Mouse (Mus musculus): ENCODE data around the gene Cldn15. TPM values are rescaled to one million over a fixed set of nuclear protein-coding genes. Genes with fewer than 3 reads are reported as not detected.

The Cldn15 gene
- polyA plus RNA-seq (2014; fragmentation: Nextera tagmentation; extraction: Ambion mirVana) = 0.24 TPM in 1 of 2 replicates, not detected in the other

- ATAC-seq (replicated peaks; ENCODE audit: low FRiP score) (no peak), DNase-seq (ENCODE audit: low spot score) (no peak)
- 78% methylated on average over 6 of the region's 6 CpGs for WGBS
- peaks cover 4% of the 10 kb centered on the region for H3K36me3 ChIP-seq (ENCODE audit: control insufficient read depth, insufficient read depth, low read length)
- no peaks in the 10 kb centered on the region for H3K9me3 ChIP-seq (ENCODE audit: control insufficient read depth, low read length)
- no peak within 1 kb of the TSS for H3K4me2 ChIP-seq (ENCODE audit: low read depth, low read length, severe bottlenecking)
- H3K9ac ChIP-seq (ENCODE audit: low read length) = no peak within 1 kb of the TSS
- H3K4me1 ChIP-seq (replicated peaks; ENCODE audit: control insufficient read depth, insufficient read depth, low read length) = peaks cover 4% of the 10 kb centered on the region; the same call in 1 of the 2 replicates
- no peak within 1 kb of the TSS for H3K4me3 ChIP-seq (ENCODE audit: low read depth, low read length)
- H3K27ac ChIP-seq (ENCODE audit: low read depth, low read length) = no peak within 1 kb of the TSS
- H3K27me3 ChIP-seq (ENCODE audit: control insufficient read depth, insufficient read depth, low read length) = no peaks in the 10 kb centered on the region
These were observed at the start of gene Cldn15 for GRCm38 (mm10) chr5:136966331-136966730. Gene Cldn15 (plus strand): TSS chr5:136966616.

GRCm38 (mm10) chr5:136917613-136918242 lies 48.7 kb upstream of the Cldn15 start:
- Histone ChIP-seq H3K27ac (ENCODE audit: low read depth, low read length) (no peak overlapping the region), H3K4me3 (ENCODE audit: low read depth, low read length) (no peak overlapping the region), H3K9me3 (ENCODE audit: control insufficient read depth, low read length) (no peaks in the 10 kb centered on the region), H3K4me1 (replicated peaks; ENCODE audit: control insufficient read depth, insufficient read depth, low read length) (peaks cover 4% of the 10 kb centered on the region; the same call in 1 of the 2 replicates), H3K4me2 (ENCODE audit: low read depth, low read length, severe bottlenecking) (no peak overlapping the region), H3K36me3 (ENCODE audit: control insufficient read depth, insufficient read depth, low read length) (no peaks in the 10 kb centered on the region), H3K9ac (ENCODE audit: low read length) (no peak overlapping the region), H3K27me3 (ENCODE audit: control insufficient read depth, insufficient read depth, low read length) (no peaks in the 10 kb centered on the region)
- no peak for ATAC-seq (replicated peaks; ENCODE audit: low FRiP score)
- no peak for DNase-seq (ENCODE audit: low spot score)
- WGBS = 93% methylated on average over 8 of the region's 8 CpGs

GRCm38 (mm10) chr5:136918655-136919472 lies 47.6 kb upstream of the Cldn15 start:
- Histone ChIP-seq H3K36me3 (ENCODE audit: control insufficient read depth, insufficient read depth, low read length) (no peaks in the 10 kb centered on the region), H3K9ac (ENCODE audit: low read length) (peak overlapping the region; percentile 72), H3K27ac (ENCODE audit: low read depth, low read length) (no peak overlapping the region), H3K4me1 (replicated peaks; ENCODE audit: control insufficient read depth, insufficient read depth, low read length) (peaks cover 4% of the 10 kb centered on the region; the same call in 1 of the 2 replicates), H3K4me3 (ENCODE audit: low read depth, low read length) (peak overlapping the region; percentile 57), H3K9me3 (ENCODE audit: control insufficient read depth, low read length) (no peaks in the 10 kb centered on the region), H3K4me2 (ENCODE audit: low read depth, low read length, severe bottlenecking) (peak overlapping the region; percentile 85), H3K27me3 (ENCODE audit: control insufficient read depth, insufficient read depth, low read length) (no peaks in the 10 kb centered on the region)
- DNase-seq (ENCODE audit: low spot score) = peak; percentile 80
- 4% methylated on average over 38 of the region's 38 CpGs for WGBS
- ATAC-seq (replicated peaks; ENCODE audit: low FRiP score) = peak; percentile 91

- Histone ChIP-seq H3K36me3 (ENCODE audit: control insufficient read depth, insufficient read depth, low read length) (no peaks in the 10 kb centered on the region), H3K27ac (ENCODE audit: low read depth, low read length) (no peak overlapping the region), H3K27me3 (ENCODE audit: control insufficient read depth, insufficient read depth, low read length) (no peaks in the 10 kb centered on the region), H3K4me1 (replicated peaks; ENCODE audit: control insufficient read depth, insufficient read depth, low read length) (peaks cover 4% of the 10 kb centered on the region; the same call in 1 of the 2 replicates), H3K4me3 (ENCODE audit: low read depth, low read length) (peak overlapping the region; percentile 57), H3K4me2 (ENCODE audit: low read depth, low read length, severe bottlenecking) (peak overlapping the region; percentile 85), H3K9ac (ENCODE audit: low read length) (peak overlapping the region; percentile 72), H3K9me3 (ENCODE audit: control insufficient read depth, low read length) (no peaks in the 10 kb centered on the region)
- ATAC-seq (replicated peaks; ENCODE audit: low FRiP score) (peak; percentile 19; the same call in 1 of the 2 replicates), DNase-seq (ENCODE audit: low spot score) (no peak)
- 28% methylated on average over 18 of the region's 18 CpGs for WGBS
These were observed 46.7 kb upstream of the Cldn15 start for GRCm38 (mm10) chr5:136919546-136920301.

GRCm38 (mm10) chr5:136922830-136923229 lies 43.6 kb upstream of the Cldn15 start:
- WGBS = 85% methylated on average over 9 of the region's 9 CpGs
- H3K27me3 ChIP-seq (ENCODE audit: control insufficient read depth, insufficient read depth, low read length) = no peaks in the 10 kb centered on the region
- ATAC-seq (replicated peaks; ENCODE audit: low FRiP score) (no peak), DNase-seq (ENCODE audit: low spot score) (no peak)
- H3K4me2 ChIP-seq (ENCODE audit: low read depth, low read length, severe bottlenecking) = no peak overlapping the region
- no peak overlapping the region for H3K9ac ChIP-seq (ENCODE audit: low read length)
- no peak overlapping the region for H3K27ac ChIP-seq (ENCODE audit: low read depth, low read length)
- no peak overlapping the region for H3K4me3 ChIP-seq (ENCODE audit: low read depth, low read length)
- peaks cover 4% of the 10 kb centered on the region; the same call in 1 of the 2 replicates for H3K4me1 ChIP-seq (replicated peaks; ENCODE audit: control insufficient read depth, insufficient read depth, low read length)
- no peaks in the 10 kb centered on the region for H3K9me3 ChIP-seq (ENCODE audit: control insufficient read depth, low read length)
- H3K36me3 ChIP-seq (ENCODE audit: control insufficient read depth, insufficient read depth, low read length) = no peaks in the 10 kb centered on the region

GRCm38 (mm10) chr5:136923751-136924478 lies 42.5 kb upstream of the Cldn15 start:
- Histone ChIP-seq H3K36me3 (ENCODE audit: control insufficient read depth, insufficient read depth, low read length) (no peaks in the 10 kb centered on the region), H3K4me2 (ENCODE audit: low read depth, low read length, severe bottlenecking) (no peak overlapping the region), H3K27me3 (ENCODE audit: control insufficient read depth, insufficient read depth, low read length) (no peaks in the 10 kb centered on the region), H3K4me3 (ENCODE audit: low read depth, low read length) (no peak overlapping the region), H3K9ac (ENCODE audit: low read length) (no peak overlapping the region), H3K9me3 (ENCODE audit: control insufficient read depth, low read length) (no peaks in the 10 kb centered on the region), H3K4me1 (replicated peaks; ENCODE audit: control insufficient read depth, insufficient read depth, low read length) (peaks cover 4% of the 10 kb centered on the region; the same call in 1 of the 2 replicates), H3K27ac (ENCODE audit: low read depth, low read length) (no peak overlapping the region)
- WGBS = 83% methylated on average over 7 of the region's 7 CpGs
- ATAC-seq (replicated peaks; ENCODE audit: low FRiP score) (no peak), DNase-seq (ENCODE audit: low spot score) (no peak)

GRCm38 (mm10) chr5:136929073-136929472 lies 37.3 kb upstream of the Cldn15 start:
- no peak overlapping the region for H3K4me3 ChIP-seq (ENCODE audit: low read depth, low read length)

GRCm38 (mm10) chr5:136931896-136932295 lies 34.5 kb upstream of the Cldn15 start:
- Histone ChIP-seq H3K4me2 (ENCODE audit: low read depth, low read length, severe bottlenecking) (no peak overlapping the region), H3K27ac (ENCODE audit: low read depth, low read length) (no peak overlapping the region), H3K4me1 (replicated peaks; ENCODE audit: control insufficient read depth, insufficient read depth, low read length) (no peaks in the 10 kb centered on the region), H3K27me3 (ENCODE audit: control insufficient read depth, insufficient read depth, low read length) (no peaks in the 10 kb centered on the region), H3K9ac (ENCODE audit: low read length) (no peak overlapping the region), H3K9me3 (ENCODE audit: control insufficient read depth, low read length) (no peaks in the 10 kb centered on the region), H3K36me3 (ENCODE audit: control insufficient read depth, insufficient read depth, low read length) (no peaks in the 10 kb centered on the region), H3K4me3 (ENCODE audit: low read depth, low read length) (no peak overlapping the region)
- ATAC-seq (replicated peaks; ENCODE audit: low FRiP score) (no peak), DNase-seq (ENCODE audit: low spot score) (no peak)
- WGBS = 85% methylated on average over 14 of the region's 14 CpGs

More at GRCm38 (mm10) chr5:136929073-136929472, 37.3 kb upstream of the Cldn15 start:
- Histone ChIP-seq H3K9me3 (ENCODE audit: control insufficient read depth, low read length) (no peaks in the 10 kb centered on the region), H3K27ac (ENCODE audit: low read depth, low read length) (no peak overlapping the region), H3K27me3 (ENCODE audit: control insufficient read depth, insufficient read depth, low read length) (no peaks in the 10 kb centered on the region), H3K9ac (ENCODE audit: low read length) (peak overlapping the region; percentile 10), H3K4me1 (replicated peaks; ENCODE audit: control insufficient read depth, insufficient read depth, low read length) (no peaks in the 10 kb centered on the region), H3K36me3 (ENCODE audit: control insufficient read depth, insufficient read depth, low read length) (no peaks in the 10 kb centered on the region), H3K4me2 (ENCODE audit: low read depth, low read length, severe bottlenecking) (no peak overlapping the region)
- 21% methylated on average over 4 of the region's 4 CpGs for WGBS
- peak; percentile 39; the same call in 1 of the 2 replicates for ATAC-seq (replicated peaks; ENCODE audit: low FRiP score)
- DNase-seq (ENCODE audit: low spot score) = peak; percentile 91

Data from forebrain, embryonic 11.5 days (tissue).